ENCODE assay signal across 8 mouse cellular contexts in genomic region chr11:51607096-51607738, GRCm38 (mm10). TPM values are rescaled to one million over a fixed set of nuclear protein-coding genes. Genes with fewer than 3 reads are reported as not detected.
DNase-seq lines count a peak whose midpoint lies in the region; ATAC-seq and TF ChIP-seq lines count a peak whose summit lies in the region.

No protein-coding gene starts in this region.

- H3K9me3 ChIP-seq in embryonic facial prominence, embryonic 11.5 days (replicated peaks; ENCODE audit: control insufficient read depth, low read length): no peaks in the 10 kb centered on the region
- H3K9me3 ChIP-seq in intestine, embryonic 16.5 days (ENCODE audit: control insufficient read depth, low read length): no peaks in the 10 kb centered on the region
- no peaks in the 10 kb centered on the region for H3K9me3 ChIP-seq in neural tube, embryonic 12.5 days

- DNase-seq in layer of hippocampus, adult 2 months (ENCODE audit: low spot score in 2 of 2): no peak
- no peak for DNase-seq in layer of hippocampus, postnatal 14 days (ENCODE audit: low spot score in 2 of 2)
- DNase-seq in embryonic facial prominence, embryonic 11.5 days (ENCODE audit: low spot score): no peak
- no peak for DNase-seq in cerebellum, adult 18-20 months
- DNase-seq in thymus, postnatal 36 days: no peak
- DNase-seq in right cerebral cortex, postnatal 25 days: no peak

- peak overlapping the region; percentile 82 for H3K4me2 ChIP-seq in embryonic facial prominence, embryonic 11.5 days (ENCODE audit: low read depth, low read length)
- H3K4me2 ChIP-seq in intestine, embryonic 16.5 days (ENCODE audit: low read depth, low read length): peak overlapping the region; percentile 82
- H3K4me2 ChIP-seq in neural tube, embryonic 12.5 days (replicated peaks): peak overlapping the region; percentile 66

- H3K9ac ChIP-seq in embryonic facial prominence, embryonic 11.5 days (replicated peaks; ENCODE audit: low read length): peak overlapping the region; percentile 90
- H3K9ac ChIP-seq in intestine, embryonic 16.5 days (ENCODE audit: low read depth, low read length): peak overlapping the region; percentile 77
- peak overlapping the region; percentile 64 for H3K9ac ChIP-seq in neural tube, embryonic 12.5 days

- H3K4me1 ChIP-seq in embryonic facial prominence, embryonic 11.5 days (ENCODE audit: control insufficient read depth, insufficient read depth, low read length): no peaks in the 10 kb centered on the region
- H3K4me1 ChIP-seq in intestine, embryonic 16.5 days (ENCODE audit: control insufficient read depth, insufficient read depth, low read length): peaks cover 32% of the 10 kb centered on the region
- H3K4me1 ChIP-seq in neural tube, embryonic 12.5 days: peaks cover 25% of the 10 kb centered on the region

- no peak; the same call in 1 of the 2 replicates for ATAC-seq in embryonic facial prominence, embryonic 11.5 days (replicated peaks; ENCODE audit: insufficient number of reproducible peaks, low FRiP score, low TSS enrichment, low read depth)
- peak; percentile 57 for ATAC-seq in intestine, embryonic 16.5 days
- ATAC-seq in neural tube, embryonic 12.5 days (ENCODE audit: low FRiP score, low read depth): peak; percentile 75

- H3K27me3 ChIP-seq in embryonic facial prominence, embryonic 11.5 days (ENCODE audit: control insufficient read depth, insufficient read depth, low read length): no peaks in the 10 kb centered on the region
- H3K27me3 ChIP-seq in intestine, embryonic 16.5 days (replicated peaks; ENCODE audit: control insufficient read depth, insufficient read depth, low read length): no peaks in the 10 kb centered on the region
- no peaks in the 10 kb centered on the region for H3K27me3 ChIP-seq in neural tube, embryonic 12.5 days (replicated peaks)

- no peak for TF ChIP-seq CTCF in layer of hippocampus, adult 2 months (conservative IDR thresholded peaks at IDR 0.05)

- WGBS in embryonic facial prominence, embryonic 11.5 days: 9% methylated on average over 15 of the region's 15 CpGs
- 7% methylated on average over 15 of the region's 15 CpGs for WGBS in intestine, embryonic 16.5 days
- WGBS in neural tube, embryonic 12.5 days: 11% methylated on average over 15 of the region's 15 CpGs

- H3K36me3 ChIP-seq in embryonic facial prominence, embryonic 11.5 days (replicated peaks; ENCODE audit: control insufficient read depth, insufficient read depth, low read depth, low read length): peaks cover 23% of the 10 kb centered on the region
- H3K36me3 ChIP-seq in intestine, embryonic 16.5 days (ENCODE audit: control insufficient read depth, insufficient read depth, low read length): peaks cover 16% of the 10 kb centered on the region
- H3K36me3 ChIP-seq in neural tube, embryonic 12.5 days: peaks cover 30% of the 10 kb centered on the region

- peak overlapping the region; percentile 71 for H3K4me3 ChIP-seq in layer of hippocampus, adult 2 months
- peak overlapping the region; percentile 100 for H3K4me3 ChIP-seq in embryonic facial prominence, embryonic 11.5 days (ENCODE audit: low read depth, low read length)
- peak overlapping the region; percentile 94 for H3K4me3 ChIP-seq in intestine, embryonic 16.5 days (ENCODE audit: low read length)
- H3K4me3 ChIP-seq in neural tube, embryonic 12.5 days: peak overlapping the region; percentile 100

- peak overlapping the region; percentile 95 for H3K27ac ChIP-seq in layer of hippocampus, adult 2 months
- peak overlapping the region; percentile 87 for H3K27ac ChIP-seq in embryonic facial prominence, embryonic 11.5 days (replicated peaks; ENCODE audit: low read depth, low read length)
- peak overlapping the region; percentile 88 for H3K27ac ChIP-seq in intestine, embryonic 16.5 days (ENCODE audit: low read length)
- peak overlapping the region; percentile 80 for H3K27ac ChIP-seq in neural tube, embryonic 12.5 days

RNA-seq across cellular contexts. Expression of gene Hnrnpab, which starts 0.6 kb away (rescaled TPM):
- 100 to 1,000 TPM; 149 to 155 TPM for total RNA-seq in layer of hippocampus, adult 2 months (2021)
- 100 to 1,000 TPM; 166 to 174 TPM for total RNA-seq in layer of hippocampus, postnatal 14 days (2021)
- 797 and 870 TPM in 2 replicates for polyA plus RNA-seq in embryonic facial prominence, embryonic 11.5 days (2014; fragmentation: Nextera tagmentation; extraction: Ambion mirVana)
- 261 and 264 TPM in 2 replicates for polyA plus RNA-seq in intestine, embryonic 16.5 days (2015; fragmentation: Nextera tagmentation; extraction: Ambion mirVana)
- 734 and 808 TPM in 2 replicates for polyA plus RNA-seq in neural tube, embryonic 12.5 days (2016; fragmentation: Nextera tagmentation; extraction: Ambion mirVana)

RNA-seq across cellular contexts. Expression of gene Nhp2, which starts 12.3 kb away (rescaled TPM):
- 10 to 100 TPM; 41.7 to 48.2 TPM for total RNA-seq in layer of hippocampus, adult 2 months (2021)
- total RNA-seq in layer of hippocampus, postnatal 14 days (2021): 10 to 100 TPM; 50.1 to 53.0 TPM
- polyA plus RNA-seq in embryonic facial prominence, embryonic 11.5 days (2014; fragmentation: Nextera tagmentation; extraction: Ambion mirVana): 169 and 174 TPM in 2 replicates
- 150 and 175 TPM in 2 replicates for polyA plus RNA-seq in intestine, embryonic 16.5 days (2015; fragmentation: Nextera tagmentation; extraction: Ambion mirVana)
- polyA plus RNA-seq in neural tube, embryonic 12.5 days (2016; fragmentation: Nextera tagmentation; extraction: Ambion mirVana): 121 and 122 TPM in 2 replicates

RNA-seq across cellular contexts. Expression of gene Phykpl, which starts 22.7 kb away (rescaled TPM):
- 1 to 10 TPM; 8.1 to 9.4 TPM for total RNA-seq in layer of hippocampus, adult 2 months (2021)
- 10 to 100 TPM in 1 of 2 experiments, 1 to 10 TPM in 1; 9.1 to 11.7 TPM for total RNA-seq in layer of hippocampus, postnatal 14 days (2021)
- polyA plus RNA-seq in embryonic facial prominence, embryonic 11.5 days (2014; fragmentation: Nextera tagmentation; extraction: Ambion mirVana): 8.7 and 10.2 TPM in 2 replicates
- 20.5 and 20.9 TPM in 2 replicates for polyA plus RNA-seq in intestine, embryonic 16.5 days (2015; fragmentation: Nextera tagmentation; extraction: Ambion mirVana)
- polyA plus RNA-seq in neural tube, embryonic 12.5 days (2016; fragmentation: Nextera tagmentation; extraction: Ambion mirVana): 14.4 and 16.1 TPM in 2 replicates

RNA-seq across cellular contexts. Expression of gene Rmnd5b, which starts 28.5 kb away (rescaled TPM):
- total RNA-seq in layer of hippocampus, adult 2 months (2021): 10 to 100 TPM; 59.8 to 65.2 TPM
- 10 to 100 TPM; 60.5 to 65.1 TPM for total RNA-seq in layer of hippocampus, postnatal 14 days (2021)
- 36.0 and 39.0 TPM in 2 replicates for polyA plus RNA-seq in embryonic facial prominence, embryonic 11.5 days (2014; fragmentation: Nextera tagmentation; extraction: Ambion mirVana)
- 42.0 and 44.4 TPM in 2 replicates for polyA plus RNA-seq in intestine, embryonic 16.5 days (2015; fragmentation: Nextera tagmentation; extraction: Ambion mirVana)
- polyA plus RNA-seq in neural tube, embryonic 12.5 days (2016; fragmentation: Nextera tagmentation; extraction: Ambion mirVana): 57.6 and 57.7 TPM in 2 replicates

RNA-seq across cellular contexts. Expression of gene N4bp3, which starts 43.4 kb away (rescaled TPM):
- 10 to 100 TPM; 11.3 to 16.4 TPM for total RNA-seq in layer of hippocampus, adult 2 months (2021)
- 10 to 100 TPM; 11.4 to 12.1 TPM for total RNA-seq in layer of hippocampus, postnatal 14 days (2021)
- polyA plus RNA-seq in embryonic facial prominence, embryonic 11.5 days (2014; fragmentation: Nextera tagmentation; extraction: Ambion mirVana): 7.4 and 10.2 TPM in 2 replicates
- polyA plus RNA-seq in intestine, embryonic 16.5 days (2015; fragmentation: Nextera tagmentation; extraction: Ambion mirVana): 16.1 and 17.0 TPM in 2 replicates
- 15.1 and 16.8 TPM in 2 replicates for polyA plus RNA-seq in neural tube, embryonic 12.5 days (2016; fragmentation: Nextera tagmentation; extraction: Ambion mirVana)
